Mouse (Mus musculus): ENCODE measurements around the gene Zcchc14. TPM values are rescaled to one million over a fixed set of nuclear protein-coding genes. Genes with fewer than 3 reads are reported as not detected.

The Zcchc14 gene
- polyA plus RNA-seq, 1 experiment, result 18.2 TPM

DNA sequence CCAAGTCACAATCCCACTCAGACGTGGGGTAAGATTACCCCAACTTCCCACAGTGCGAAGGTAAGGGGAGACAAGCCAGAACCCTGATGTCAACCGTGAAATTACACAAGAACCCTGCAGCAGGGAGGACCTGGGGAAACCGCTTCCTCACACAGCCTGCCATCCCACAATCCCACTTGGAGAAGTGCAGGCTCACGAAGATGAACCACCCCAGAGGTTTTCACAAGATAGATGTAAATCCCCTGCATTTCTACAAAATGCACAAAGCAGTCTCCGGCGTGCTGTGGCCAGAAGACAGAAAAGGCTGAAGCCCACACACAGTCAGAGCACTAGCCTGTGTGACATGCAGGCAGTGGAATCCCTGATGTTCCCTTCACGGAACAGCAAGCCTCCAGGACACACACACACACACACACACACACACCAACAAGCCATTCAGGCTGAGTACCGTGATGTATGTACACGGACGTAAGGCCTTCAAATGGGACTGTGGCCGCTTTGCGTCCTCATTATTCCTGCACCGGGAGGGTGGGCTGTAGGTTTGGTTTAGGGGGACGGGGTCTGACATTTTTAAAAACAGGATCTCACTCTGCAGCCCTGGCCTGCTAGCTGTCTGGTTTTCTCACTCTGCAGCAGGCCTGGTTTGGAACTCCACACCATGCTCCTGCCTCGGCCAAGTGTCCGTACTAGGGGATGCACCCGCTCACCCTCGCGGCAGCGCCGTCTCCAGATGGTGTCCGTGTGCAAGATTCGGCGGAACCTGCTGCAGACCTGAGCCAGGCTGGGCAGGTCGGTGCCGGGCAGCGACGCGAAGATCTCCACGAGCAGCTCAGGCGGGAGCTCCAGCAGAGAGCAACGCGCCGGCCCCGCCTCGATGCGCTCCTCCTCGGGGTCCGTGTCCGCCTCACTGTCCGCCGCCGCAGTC lies 74.7 kb downstream of the Zcchc14 start:
- Histone ChIP-seq H3ac (ENCODE audit: control insufficient read depth, insufficient read length, low read depth) (peak overlapping the region; percentile 97), H3K79me2 (ENCODE audit: control insufficient read depth, insufficient read depth) (peaks cover 46% of the 10 kb centered on the region), H3K36me3 (ENCODE audit: control insufficient read depth, insufficient read depth) (no peaks in the 10 kb centered on the region), H3K4me3 (ENCODE audit: insufficient read depth, poor library complexity, severe bottlenecking) (peak overlapping the region; percentile 65), H3K79me3 (ENCODE audit: low read depth) (peaks cover 18% of the 10 kb centered on the region), H3K27me3 (ENCODE audit: control insufficient read depth, insufficient read depth, insufficient read length) (no peaks in the 10 kb centered on the region)
- no peak for TF ChIP-seq CTCF (IDR thresholded peaks at IDR 0.05; ENCODE audit: control insufficient read depth, insufficient read depth, insufficient read length)

DNA sequence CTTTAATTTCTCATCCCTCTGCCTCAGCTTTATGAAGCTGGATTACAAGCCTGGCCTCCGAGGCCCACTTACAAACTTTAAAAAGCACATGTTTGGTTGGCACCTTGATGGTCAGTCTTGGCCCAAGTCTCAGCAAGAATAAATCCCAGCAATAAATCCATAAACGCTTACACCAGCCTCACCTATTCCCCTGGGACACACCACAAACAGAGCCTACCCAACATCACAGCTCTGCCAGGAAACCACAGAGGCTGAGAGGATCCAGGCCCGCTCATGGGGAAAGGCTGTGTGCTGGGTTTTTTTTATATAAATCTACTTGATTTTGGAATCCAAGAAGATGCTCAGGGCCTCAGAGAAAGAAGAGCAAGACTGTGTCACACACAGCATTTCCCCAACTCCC lies 77.0 kb downstream of the Zcchc14 start:
- H3K36me3 ChIP-seq (ENCODE audit: control insufficient read depth, insufficient read depth), result no peaks in the 10 kb centered on the region
- no peaks in the 10 kb centered on the region for H3K27me3 ChIP-seq (ENCODE audit: control insufficient read depth, insufficient read depth, insufficient read length)
- no peak overlapping the region for H3K4me3 ChIP-seq (ENCODE audit: insufficient read depth, poor library complexity, severe bottlenecking)
- H3ac ChIP-seq (ENCODE audit: control insufficient read depth, insufficient read length, low read depth), result no peak overlapping the region
- H3K79me2 ChIP-seq (ENCODE audit: control insufficient read depth, insufficient read depth), result peaks cover 57% of the 10 kb centered on the region
- H3K79me3 ChIP-seq (ENCODE audit: low read depth), result peaks cover 25% of the 10 kb centered on the region
- TF ChIP-seq USF1 (IDR thresholded peaks at IDR 0.05; ENCODE audit: low read depth), result no peak
- TF ChIP-seq MAX (IDR thresholded peaks at IDR 0.05), result peak; percentile 9

DNA sequence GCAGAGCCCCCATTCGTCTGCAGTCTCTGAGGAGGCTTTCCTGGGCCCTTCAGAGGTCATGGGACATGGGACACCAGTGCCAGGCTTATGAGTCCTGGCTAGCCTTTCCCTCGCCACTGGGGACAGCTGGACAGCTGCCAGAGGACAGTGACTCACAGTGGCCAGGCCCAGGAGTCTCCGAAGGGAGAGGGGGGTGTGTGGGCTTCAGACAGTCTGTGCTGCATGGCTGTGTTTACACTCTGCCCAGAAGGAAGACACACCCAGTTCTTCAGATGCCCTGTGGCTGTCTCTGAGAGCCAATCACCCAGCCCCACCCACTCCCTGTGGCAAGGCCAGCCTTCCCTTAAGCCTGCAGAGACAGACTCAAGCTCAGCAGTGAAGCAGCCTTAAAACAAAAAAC lies 79.4 kb downstream of the Zcchc14 start:
- H3K36me3 ChIP-seq (ENCODE audit: control insufficient read depth, insufficient read depth), result no peaks in the 10 kb centered on the region
- peaks cover 58% of the 10 kb centered on the region for H3K79me2 ChIP-seq (ENCODE audit: control insufficient read depth, insufficient read depth)
- peak; percentile 94 for TF ChIP-seq MAX (IDR thresholded peaks at IDR 0.05)
- no peak for TF ChIP-seq CEBPB (IDR thresholded peaks at IDR 0.05; ENCODE audit: low read depth)
- TF ChIP-seq CTCF (IDR thresholded peaks at IDR 0.05; ENCODE audit: control insufficient read depth, insufficient read depth, insufficient read length), result no peak
- TF ChIP-seq USF1 (IDR thresholded peaks at IDR 0.05; ENCODE audit: low read depth), result no peak
- TF ChIP-seq FOSL1 (IDR thresholded peaks at IDR 0.05; ENCODE audit: insufficient read depth, low read length, poor library complexity, severe bottlenecking), result no peak
- no peaks in the 10 kb centered on the region for H3K27me3 ChIP-seq (ENCODE audit: control insufficient read depth, insufficient read depth, insufficient read length)
- H3K79me3 ChIP-seq (ENCODE audit: low read depth), result peaks cover 25% of the 10 kb centered on the region
- H3K4me3 ChIP-seq (ENCODE audit: insufficient read depth, poor library complexity, severe bottlenecking), result no peak overlapping the region
- H3ac ChIP-seq (ENCODE audit: control insufficient read depth, insufficient read length, low read depth), result no peak overlapping the region

DNA sequence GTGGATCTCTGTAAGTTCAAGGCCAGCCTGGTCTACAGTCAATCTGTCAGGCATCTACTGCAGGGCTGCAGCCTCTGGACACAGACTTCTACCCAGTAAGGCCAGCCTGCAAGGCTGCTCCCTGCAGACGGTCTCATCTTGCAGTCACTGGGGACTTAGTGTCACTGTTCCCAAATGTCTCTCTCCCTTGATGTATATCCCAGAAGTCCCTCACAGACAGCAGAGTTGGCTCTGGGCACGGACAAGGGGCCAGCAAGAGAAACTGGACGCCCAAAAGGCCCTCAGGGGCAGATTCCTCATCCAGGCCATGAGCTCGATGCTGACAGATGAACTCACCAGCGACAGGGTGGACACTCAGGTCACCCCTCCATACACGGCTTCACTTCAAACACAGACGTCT lies 80.6 kb downstream of the Zcchc14 start:
- Histone ChIP-seq H3K4me3 (ENCODE audit: insufficient read depth, poor library complexity, severe bottlenecking) (no peak overlapping the region), H3K36me3 (ENCODE audit: control insufficient read depth, insufficient read depth) (no peaks in the 10 kb centered on the region), H3ac (ENCODE audit: control insufficient read depth, insufficient read length, low read depth) (no peak overlapping the region), H3K79me3 (ENCODE audit: low read depth) (peaks cover 22% of the 10 kb centered on the region), H3K27me3 (ENCODE audit: control insufficient read depth, insufficient read depth, insufficient read length) (no peaks in the 10 kb centered on the region), H3K79me2 (ENCODE audit: control insufficient read depth, insufficient read depth) (peaks cover 54% of the 10 kb centered on the region)
- TF ChIP-seq CTCF (IDR thresholded peaks at IDR 0.05; ENCODE audit: control insufficient read depth, insufficient read depth, insufficient read length), result no peak
- no peak for TF ChIP-seq FOSL1 (IDR thresholded peaks at IDR 0.05; ENCODE audit: insufficient read depth, low read length, poor library complexity, severe bottlenecking)
- TF ChIP-seq MYOD1 (IDR thresholded peaks at IDR 0.05; ENCODE audit: control insufficient read depth, insufficient read length, low read depth), result no peak
- no peak for TF ChIP-seq USF1 (IDR thresholded peaks at IDR 0.05; ENCODE audit: low read depth)
- TF ChIP-seq MYOG (IDR thresholded peaks at IDR 0.05; ENCODE audit: control insufficient read depth, extremely low read depth, insufficient read length), result no peak
- TF ChIP-seq MAX (IDR thresholded peaks at IDR 0.05), result no peak
- TF ChIP-seq CEBPB (IDR thresholded peaks at IDR 0.05; ENCODE audit: low read depth), result no peak

DNA sequence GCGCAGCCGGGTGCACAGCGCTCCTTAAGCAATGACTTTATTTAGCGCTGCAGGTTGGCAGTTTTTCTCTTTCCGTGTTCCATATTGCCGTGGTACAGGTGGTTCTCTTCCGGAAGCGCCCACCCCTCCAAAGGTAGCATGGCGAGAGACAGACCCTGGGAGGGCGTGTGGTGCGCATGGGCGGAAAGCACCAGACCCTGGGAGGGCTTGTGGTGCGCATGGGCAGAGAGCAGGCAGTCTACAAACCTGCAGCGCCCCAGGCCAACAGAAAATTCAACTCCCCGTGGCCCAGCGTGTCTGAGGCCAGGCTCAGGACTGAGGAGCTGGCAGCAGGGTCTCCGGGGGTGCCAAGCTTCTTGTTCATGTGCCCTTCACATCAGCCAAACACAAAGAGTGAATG lies 81.9 kb downstream of the Zcchc14 start:
- Histone ChIP-seq H3K79me2 (ENCODE audit: control insufficient read depth, insufficient read depth) (peaks cover 40% of the 10 kb centered on the region), H3K36me3 (ENCODE audit: control insufficient read depth, insufficient read depth) (no peaks in the 10 kb centered on the region), H3K27me3 (ENCODE audit: control insufficient read depth, insufficient read depth, insufficient read length) (no peaks in the 10 kb centered on the region), H3K79me3 (ENCODE audit: low read depth) (peaks cover 13% of the 10 kb centered on the region), H3K4me3 (ENCODE audit: insufficient read depth, poor library complexity, severe bottlenecking) (no peak overlapping the region), H3ac (ENCODE audit: control insufficient read depth, insufficient read length, low read depth) (no peak overlapping the region)
- TF ChIP-seq CTCF (IDR thresholded peaks at IDR 0.05; ENCODE audit: control insufficient read depth, insufficient read depth, insufficient read length) (no peak), CEBPB (IDR thresholded peaks at IDR 0.05; ENCODE audit: low read depth) (no peak), MYOD1 (IDR thresholded peaks at IDR 0.05; ENCODE audit: control insufficient read depth, insufficient read length, low read depth) (no peak), FOSL1 (IDR thresholded peaks at IDR 0.05; ENCODE audit: insufficient read depth, low read length, poor library complexity, severe bottlenecking) (no peak), MAX (IDR thresholded peaks at IDR 0.05) (no peak), USF1 (IDR thresholded peaks at IDR 0.05; ENCODE audit: low read depth) (no peak), MYOG (IDR thresholded peaks at IDR 0.05; ENCODE audit: control insufficient read depth, extremely low read depth, insufficient read length) (no peak)

DNA sequence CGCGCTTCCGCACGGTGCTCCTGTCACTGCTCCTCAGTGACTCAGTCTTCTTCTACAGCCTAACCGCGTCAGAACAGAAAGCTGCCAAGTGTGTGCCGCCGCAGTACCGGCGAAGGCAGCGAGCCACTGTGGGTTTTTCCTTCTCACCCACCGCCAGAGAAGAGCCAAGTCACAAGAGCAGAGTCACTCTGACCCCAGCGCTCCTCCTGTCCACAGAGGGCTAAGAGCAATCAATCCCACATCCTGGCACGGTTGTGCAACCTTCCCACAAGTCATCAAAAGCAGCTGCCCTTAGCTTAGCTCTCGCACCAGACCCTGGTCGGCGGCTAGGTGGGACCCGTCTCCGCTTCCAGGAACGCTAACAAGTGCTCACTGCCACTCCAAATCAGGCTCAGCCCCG lies 82.4 kb downstream of the Zcchc14 start:
- Histone ChIP-seq H3K79me2 (ENCODE audit: control insufficient read depth, insufficient read depth) (peaks cover 40% of the 10 kb centered on the region), H3K79me3 (ENCODE audit: low read depth) (peaks cover 13% of the 10 kb centered on the region), H3ac (ENCODE audit: control insufficient read depth, insufficient read length, low read depth) (no peak overlapping the region), H3K4me3 (ENCODE audit: insufficient read depth, poor library complexity, severe bottlenecking) (no peak overlapping the region), H3K27me3 (ENCODE audit: control insufficient read depth, insufficient read depth, insufficient read length) (no peaks in the 10 kb centered on the region), H3K36me3 (ENCODE audit: control insufficient read depth, insufficient read depth) (no peaks in the 10 kb centered on the region)
- TF ChIP-seq FOSL1 (IDR thresholded peaks at IDR 0.05; ENCODE audit: insufficient read depth, low read length, poor library complexity, severe bottlenecking) (no peak), USF1 (IDR thresholded peaks at IDR 0.05; ENCODE audit: low read depth) (no peak), CEBPB (IDR thresholded peaks at IDR 0.05; ENCODE audit: low read depth) (no peak), CTCF (IDR thresholded peaks at IDR 0.05; ENCODE audit: control insufficient read depth, insufficient read depth, insufficient read length) (no peak), MYOD1 (IDR thresholded peaks at IDR 0.05; ENCODE audit: control insufficient read depth, insufficient read length, low read depth) (no peak), MAX (IDR thresholded peaks at IDR 0.05) (no peak), MYOG (IDR thresholded peaks at IDR 0.05; ENCODE audit: control insufficient read depth, extremely low read depth, insufficient read length) (no peak)

Measured in C2C12 (cell line).